Comparison of ENCODE assay signal across 8 mouse cellular contexts in genomic region chr2:32928235-32928946, GRCm38 (mm10). TPM values are rescaled to one million over a fixed set of nuclear protein-coding genes. Genes with fewer than 3 reads are reported as not detected.
DNase-seq lines count a peak whose midpoint lies in the region; ATAC-seq and TF ChIP-seq lines count a peak whose summit lies in the region.

No protein-coding gene starts in this region.

- peak overlapping the region; percentile 37 for H3K4me3 ChIP-seq in ES-Bruce4 (ENCODE audit: low read depth, low read length)
- no peak overlapping the region for H3K4me3 ChIP-seq in forebrain, embryonic 15.5 days
- H3K4me3 ChIP-seq in lung, embryonic 15.5 days, result no peak overlapping the region

- no peak overlapping the region for H3K9ac ChIP-seq in ES-Bruce4 (ENCODE audit: low read depth, poor library complexity, severe bottlenecking)
- no peak overlapping the region for H3K9ac ChIP-seq in forebrain, embryonic 15.5 days (replicated peaks)
- no peak overlapping the region; the same call in 1 of the 2 replicates for H3K9ac ChIP-seq in lung, embryonic 15.5 days

- peak; percentile 67 for ATAC-seq in cerebellum, adult (ENCODE audit: insufficient number of reproducible peaks, low FRiP score, low TSS enrichment)
- peak; percentile 44 for ATAC-seq in forebrain, embryonic 15.5 days (replicated peaks)
- ATAC-seq in hematopoietic stem cell, adult 5-6 weeks (replicated peaks in 1 of 2; ENCODE audit: insufficient read depth in 1 of 2, low FRiP score in 2 of 2, low TSS enrichment in 1 of 2, low read depth in 1 of 2, poor library complexity in 2 of 2, severe bottlenecking in 2 of 2), result peak; percentile 62 to 70
- ATAC-seq in lung, embryonic 15.5 days (ENCODE audit: borderline replicate concordance, extremely low read depth, low FRiP score, low TSS enrichment), result peak; percentile 56

- H3K9me3 ChIP-seq in ES-Bruce4 (replicated peaks; ENCODE audit: control insufficient read depth, insufficient read depth, low read length, poor library complexity, severe bottlenecking), result no peaks in the 10 kb centered on the region
- no peaks in the 10 kb centered on the region for H3K9me3 ChIP-seq in forebrain, embryonic 15.5 days
- no peaks in the 10 kb centered on the region for H3K9me3 ChIP-seq in lung, embryonic 15.5 days

- no peak for TF ChIP-seq POLR2A in ES-Bruce4 (IDR thresholded peaks at IDR 0.05; ENCODE audit: insufficient read depth, low read length)

- H3K36me3 ChIP-seq in ES-Bruce4 (ENCODE audit: control insufficient read depth, insufficient read depth, low read length, poor library complexity, severe bottlenecking), result 0 out of 2 replicates have a peak, but pooled peaks cover 2% of the 10 kb centered on the region
- H3K36me3 ChIP-seq in forebrain, embryonic 15.5 days, result peaks cover 22% of the 10 kb centered on the region
- H3K36me3 ChIP-seq in lung, embryonic 15.5 days, result peaks cover 22% of the 10 kb centered on the region

- TF ChIP-seq EP300 in ES-Bruce4 (IDR thresholded peaks at IDR 0.05; ENCODE audit: insufficient read depth, low read depth, low read length), result peak; percentile 41; the same call in 1 of the 2 replicates

- H3K27ac ChIP-seq in ES-Bruce4 (ENCODE audit: insufficient read depth, low read length), result 0 out of 2 replicates have a peak overlapping the region, but pooled peaks have one; percentile 13
- H3K27ac ChIP-seq in forebrain, embryonic 15.5 days (replicated peaks), result no peak overlapping the region
- H3K27ac ChIP-seq in lung, embryonic 15.5 days, result peak overlapping the region; percentile 95

- H3K27me3 ChIP-seq in ES-Bruce4 (ENCODE audit: control insufficient read depth, insufficient read depth, low read length, poor library complexity, severe bottlenecking), result no peaks in the 10 kb centered on the region
- no peaks in the 10 kb centered on the region for H3K27me3 ChIP-seq in forebrain, embryonic 15.5 days
- no peaks in the 10 kb centered on the region for H3K27me3 ChIP-seq in lung, embryonic 15.5 days

- peaks cover 5% of the 10 kb centered on the region for H3K4me1 ChIP-seq in ES-Bruce4 (ENCODE audit: control insufficient read depth, insufficient read depth, low read length)
- H3K4me1 ChIP-seq in forebrain, embryonic 15.5 days, result no peaks in the 10 kb centered on the region
- H3K4me1 ChIP-seq in lung, embryonic 15.5 days, result peaks cover 27% of the 10 kb centered on the region

- peak; percentile 89 for TF ChIP-seq CTCF in ES-Bruce4 (IDR thresholded peaks at IDR 0.05; ENCODE audit: low read depth, low read length)

- H3K4me2 ChIP-seq in forebrain, embryonic 15.5 days (replicated peaks), result no peak overlapping the region
- H3K4me2 ChIP-seq in lung, embryonic 15.5 days, result peak overlapping the region; percentile 35

- WGBS in forebrain, embryonic 15.5 days, result 26% methylated on average over 10 of the region's 10 CpGs
- WGBS in lung, embryonic 15.5 days, result 26% methylated on average over 10 of the region's 10 CpGs

- DNase-seq in layer of hippocampus, adult 9-10 months (ENCODE audit: low spot score), result peak; percentile 37
- DNase-seq in retina, embryonic 14.5 days (ENCODE audit: low spot score), result peak; percentile 76
- DNase-seq in urinary bladder, postnatal 25 days (ENCODE audit: low spot score), result peak; percentile 72

RNA-seq across cellular contexts. Expression of gene Rpl12, which starts 33.0 kb away (rescaled TPM):
- polyA plus RNA-seq in ES-Bruce4 (2011; ENCODE audit: insufficient read depth, insufficient read length, low read depth, missing spikeins), result 114 and 117 TPM in 2 replicates
- 96.9 and 99.7 TPM in 2 replicates for polyA plus RNA-seq in forebrain, embryonic 15.5 days (2015; fragmentation: Nextera tagmentation; extraction: Ambion mirVana)
- 2,548 and 2,599 TPM in 2 replicates for total RNA-seq in hematopoietic stem cell, adult 5-6 weeks (2017)
- 164 and 167 TPM in 2 replicates for polyA plus RNA-seq in lung, embryonic 15.5 days (2015; fragmentation: Nextera tagmentation; extraction: Ambion mirVana)

RNA-seq across cellular contexts. Expression of gene Lrsam1, which starts 33.0 kb away (rescaled TPM):
- 14.7 and 17.0 TPM in 2 replicates for polyA plus RNA-seq in ES-Bruce4 (2011; ENCODE audit: insufficient read depth, insufficient read length, low read depth, missing spikeins)
- 16.7 and 17.8 TPM in 2 replicates for polyA plus RNA-seq in forebrain, embryonic 15.5 days (2015; fragmentation: Nextera tagmentation; extraction: Ambion mirVana)
- total RNA-seq in hematopoietic stem cell, adult 5-6 weeks (2017), result 4.9 and 5.1 TPM in 2 replicates
- polyA plus RNA-seq in lung, embryonic 15.5 days (2015; fragmentation: Nextera tagmentation; extraction: Ambion mirVana), result 7.5 and 9.7 TPM in 2 replicates

RNA-seq across cellular contexts. Expression of gene Fam129b, which starts 52.5 kb away (rescaled TPM):
- 65.5 and 71.6 TPM in 2 replicates for polyA plus RNA-seq in ES-Bruce4 (2011; ENCODE audit: insufficient read depth, insufficient read length, low read depth, missing spikeins)
- polyA plus RNA-seq in forebrain, embryonic 15.5 days (2015; fragmentation: Nextera tagmentation; extraction: Ambion mirVana), result 33.5 TPM in 2 replicates
- total RNA-seq in hematopoietic stem cell, adult 5-6 weeks (2017), result 26.5 and 33.9 TPM in 2 replicates
- polyA plus RNA-seq in lung, embryonic 15.5 days (2015; fragmentation: Nextera tagmentation; extraction: Ambion mirVana), result 114 and 117 TPM in 2 replicates

RNA-seq across cellular contexts. Expression of gene Slc2a8, which starts 53.5 kb away (rescaled TPM):
- polyA plus RNA-seq in ES-Bruce4 (2011; ENCODE audit: insufficient read depth, insufficient read length, low read depth, missing spikeins), result 7.9 and 9.0 TPM in 2 replicates
- 20.9 and 21.3 TPM in 2 replicates for polyA plus RNA-seq in forebrain, embryonic 15.5 days (2015; fragmentation: Nextera tagmentation; extraction: Ambion mirVana)
- 0.88 and 5.0 TPM in 2 replicates for total RNA-seq in hematopoietic stem cell, adult 5-6 weeks (2017)
- 20.8 and 22.5 TPM in 2 replicates for polyA plus RNA-seq in lung, embryonic 15.5 days (2015; fragmentation: Nextera tagmentation; extraction: Ambion mirVana)
